Mouse (Mus musculus) midbrain, embryonic 10.5 days (tissue): Measurements from ENCODE around the gene Cyp4v3. TPM values are rescaled to one million over a fixed set of nuclear protein-coding genes. Genes with fewer than 3 reads are reported as not detected.

Experiments
- DNase-seq: peaks from one replicate; pipeline ENCODE4 v3.0.0-alpha.2; 2017; ENCODE audit warnings: low spot score
- H3K27ac ChIP-seq: fragments of 300-500 bp; sonication (generic); replicated peaks from 2 replicates; pipeline ENCODE4 v1.5.1; 2016; ENCODE audit warnings: mild to moderate bottlenecking
- H3K27me3 ChIP-seq: fragments of 300-500 bp; sonication (generic); 2 replicates; pipeline ENCODE4 v1.6.1; 2016; ENCODE audit warnings: low read depth, mild to moderate bottlenecking; ENCODE audit not compliant: poor library complexity, severe bottlenecking
- H3K36me3 ChIP-seq: fragments of 300-500 bp; sonication (generic); 2 replicates; pipeline ENCODE4 v1.6.1; 2016; ENCODE audit warnings: mild to moderate bottlenecking, moderate library complexity
- H3K4me1 ChIP-seq: fragments of 300-500 bp; sonication (generic); 2 replicates; pipeline ENCODE4 v1.6.1; 2016
- H3K4me3 ChIP-seq: fragments of 300-500 bp; sonication (generic); 2 replicates; pipeline ENCODE4 v1.5.1; 2016; ENCODE audit warnings: mild to moderate bottlenecking, moderate library complexity
- H3K9me3 ChIP-seq: fragments of 300-500 bp; sonication (generic); replicated peaks from 2 replicates; pipeline ENCODE4 v1.6.1; 2016; ENCODE audit warnings: mild to moderate bottlenecking
- WGBS: fragments of 180-500 bp; shearing (Covaris S2); methylation state at CpG from one replicate; pipeline ENCODE4 v1.1.7; 2016; 5-methylcytosine and 5-hydroxymethylcytosine counted together
- polyA plus RNA-seq: library from polyadenylated mRNA; unstranded; fragments of >200 nt; fragmentation: Nextera tagmentation; extraction: Ambion mirVana; gene quantifications from 2 replicates; pipeline ENCODE4 v1.2.1, GENCODE M21; 2016

Gene Cyp4v3
- 1.8 and 2.4 TPM in 2 replicates for polyA plus RNA-seq

DNA sequence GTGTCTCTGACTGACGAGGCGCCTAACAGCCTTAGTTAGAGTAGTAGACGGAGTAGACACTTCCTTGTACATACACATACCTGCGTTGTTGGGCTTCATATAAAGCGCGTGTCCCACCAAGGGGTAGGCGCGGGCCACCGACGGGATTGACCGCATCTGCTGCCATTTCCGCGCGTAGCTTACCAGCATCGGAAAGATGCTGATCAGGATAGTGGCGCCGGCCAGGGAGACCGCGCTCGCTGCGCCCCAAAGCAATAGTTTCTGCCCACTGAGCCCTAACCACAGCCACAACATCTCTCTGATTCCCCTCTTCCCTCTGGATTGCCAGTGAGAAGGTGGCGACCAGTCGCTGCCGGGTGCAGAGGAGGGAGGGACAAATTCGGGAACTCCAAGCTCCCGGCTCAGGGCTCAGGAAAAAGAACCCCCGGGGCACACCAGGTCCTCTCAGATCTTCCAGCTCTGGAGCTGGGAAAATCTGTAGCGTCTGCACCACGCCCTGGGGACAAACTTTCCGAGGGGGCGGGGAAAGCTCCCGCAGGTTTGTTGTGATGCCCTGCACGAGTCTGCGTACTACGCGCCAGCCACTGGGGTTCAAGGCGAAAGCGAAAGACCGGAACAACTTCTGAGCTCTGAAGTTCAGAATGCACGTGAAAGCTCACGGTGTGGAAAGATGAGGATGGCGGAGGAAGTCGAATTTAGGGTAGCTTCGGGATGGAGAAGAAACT lies at the start of gene Cyp4v3:
Cyp4v3 (minus strand) TSS at position 532 of the 725 bp plus-strand sequence.
- H3K4me3 ChIP-seq, result peak within 1 kb of the TSS; percentile 71
- no peaks in the 10 kb centered on the region for H3K36me3 ChIP-seq
- H3K9me3 ChIP-seq, result no peaks in the 10 kb centered on the region
- H3K27me3 ChIP-seq, result peaks cover 22% of the 10 kb centered on the region
- peak; percentile 68 for DNase-seq
- H3K27ac ChIP-seq, result peak within 1 kb of the TSS; percentile 81
- WGBS, result under 1% methylated on average over 42 of the region's 44 CpGs
- peaks cover 18% of the 10 kb centered on the region for H3K4me1 ChIP-seq

DNA sequence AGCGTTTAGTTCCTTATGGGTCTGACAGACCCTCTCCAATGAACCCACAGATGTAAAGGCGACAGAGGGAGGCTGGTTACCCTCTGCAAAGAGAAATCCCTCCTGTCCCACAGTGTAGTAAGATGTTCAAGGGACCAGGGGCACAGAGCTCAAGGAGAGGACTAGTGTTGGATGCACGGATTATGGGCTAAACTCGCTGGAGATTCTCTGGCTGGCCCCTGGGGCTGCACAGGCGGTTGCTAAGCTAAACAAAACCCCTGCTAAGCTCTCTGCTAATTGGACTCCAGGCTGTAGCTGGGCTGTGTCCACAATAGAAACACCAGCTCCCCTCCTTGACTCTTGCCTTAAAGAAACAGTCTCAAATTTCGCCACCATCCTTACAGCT lies 48.9 kb upstream of the Cyp4v3 start, which contains the start of gene Fam149a:
Fam149a (minus strand) TSS at position 329 of the 385 bp plus-strand sequence.
- Histone ChIP-seq H3K4me1 (peaks cover 25% of the 10 kb centered on the region), H3K27ac (peak within 1 kb of the TSS; percentile 76), H3K4me3 (peak within 1 kb of the TSS; percentile 58), H3K27me3 (peaks cover 31% of the 10 kb centered on the region), H3K9me3 (no peaks in the 10 kb centered on the region), H3K36me3 (no peaks in the 10 kb centered on the region)
- 3% methylated on average over 6 of the region's 6 CpGs for WGBS
- peak; percentile 62 for DNase-seq

DNA sequence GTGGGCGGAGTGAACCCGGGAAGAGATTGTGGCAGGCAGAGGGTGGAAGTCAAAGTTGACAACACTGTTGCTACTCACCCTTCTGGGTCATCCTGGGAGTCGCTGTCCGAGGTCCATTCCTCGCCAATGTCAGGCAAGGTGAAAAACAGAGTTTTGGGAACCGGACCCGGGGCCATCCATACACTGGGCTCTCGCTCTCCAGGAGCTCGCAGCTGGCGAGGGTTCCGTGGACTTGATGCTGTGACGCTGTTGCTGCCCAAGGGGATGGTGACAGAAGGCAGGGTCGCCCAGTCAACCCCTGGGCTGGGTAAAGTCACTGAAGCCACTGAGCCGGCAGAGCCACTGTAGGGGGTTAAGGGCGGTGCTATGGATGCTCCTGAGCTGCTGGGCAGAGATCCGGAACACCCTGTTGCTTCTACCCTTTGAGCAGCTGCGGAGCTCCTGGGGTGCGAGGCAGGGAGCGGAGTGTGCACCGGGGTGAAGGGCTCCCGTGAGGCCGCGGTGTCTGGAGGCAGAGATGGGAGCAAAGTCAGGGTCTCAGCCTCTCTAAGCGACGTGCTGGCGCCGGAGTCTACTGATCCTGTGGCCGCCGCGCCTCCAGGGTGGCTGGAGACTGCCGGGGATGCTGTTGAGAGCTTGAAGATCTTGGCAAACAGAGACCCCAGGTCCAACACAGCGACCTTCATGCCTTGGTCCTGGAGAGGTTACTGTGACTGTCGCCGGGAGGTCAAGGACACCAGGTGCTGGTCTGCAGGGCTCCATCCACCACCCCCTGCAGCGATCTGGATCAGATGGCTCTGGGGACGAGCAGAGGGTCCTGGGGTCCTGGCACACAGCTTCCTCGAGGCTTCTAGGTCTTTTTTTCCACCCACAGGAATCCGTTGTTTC lies 48.3 kb upstream of the Cyp4v3 start:
- peak; percentile 52 for DNase-seq
- Histone ChIP-seq H3K9me3 (no peaks in the 10 kb centered on the region), H3K27ac (peak overlapping the region; percentile 76), H3K4me3 (peak overlapping the region; percentile 58), H3K4me1 (peaks cover 25% of the 10 kb centered on the region), H3K36me3 (no peaks in the 10 kb centered on the region), H3K27me3 (peaks cover 31% of the 10 kb centered on the region)
- WGBS, result 1% methylated on average over 38 of the region's 38 CpGs

DNA sequence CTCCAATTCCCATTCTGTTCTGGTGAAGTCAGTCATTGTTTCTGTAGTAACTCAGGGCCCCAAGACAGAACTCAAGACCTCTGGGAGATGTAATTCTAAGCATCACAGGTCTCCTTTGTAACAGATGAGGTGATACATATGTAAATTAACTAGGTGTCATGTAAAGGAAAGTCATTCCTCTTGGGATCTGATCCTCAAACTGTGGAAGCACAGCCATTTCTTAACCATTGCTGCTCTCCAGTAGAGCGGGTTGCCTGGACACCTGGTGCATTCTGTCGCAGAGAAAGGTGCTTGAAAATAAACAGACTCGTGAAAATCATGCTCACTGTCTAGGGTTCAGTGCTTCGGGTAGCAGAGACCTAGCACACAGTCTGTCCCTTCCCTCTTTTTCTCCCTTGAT lies 47.6 kb upstream of the Cyp4v3 start:
- Histone ChIP-seq H3K4me1 (peaks cover 25% of the 10 kb centered on the region), H3K9me3 (no peaks in the 10 kb centered on the region), H3K27me3 (peaks cover 31% of the 10 kb centered on the region), H3K4me3 (peak overlapping the region; percentile 58), H3K27ac (no peak overlapping the region), H3K36me3 (no peaks in the 10 kb centered on the region)
- DNase-seq, result no peak
- 8% methylated on average over 4 of the region's 4 CpGs for WGBS

DNA sequence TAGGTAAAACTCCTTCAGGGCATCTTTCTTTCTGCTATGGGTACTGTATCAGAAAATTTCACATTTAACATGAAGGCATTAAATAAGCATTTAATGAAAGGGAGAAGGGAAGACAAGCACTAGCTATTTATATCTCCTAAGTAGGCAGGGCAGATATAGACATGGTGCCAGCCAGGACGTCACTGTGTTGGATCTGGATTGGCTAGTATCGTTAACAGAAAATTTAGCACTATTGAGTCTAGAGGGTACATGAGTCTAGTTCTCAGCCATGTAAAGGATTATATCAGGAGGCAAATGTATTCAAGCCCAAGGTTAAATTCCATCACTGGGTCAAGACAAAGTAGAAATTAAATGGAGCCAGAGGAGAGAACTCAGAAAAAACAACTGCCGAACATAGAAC lies 41.1 kb upstream of the Cyp4v3 start:
- WGBS, result 91% methylated on average over 3 of the region's 3 CpGs
- H3K36me3 ChIP-seq, result no peaks in the 10 kb centered on the region
- DNase-seq, result no peak
- no peak overlapping the region for H3K4me3 ChIP-seq
- H3K27ac ChIP-seq, result no peak overlapping the region
- no peaks in the 10 kb centered on the region for H3K27me3 ChIP-seq
- no peaks in the 10 kb centered on the region for H3K4me1 ChIP-seq
- H3K9me3 ChIP-seq, result no peaks in the 10 kb centered on the region

DNA sequence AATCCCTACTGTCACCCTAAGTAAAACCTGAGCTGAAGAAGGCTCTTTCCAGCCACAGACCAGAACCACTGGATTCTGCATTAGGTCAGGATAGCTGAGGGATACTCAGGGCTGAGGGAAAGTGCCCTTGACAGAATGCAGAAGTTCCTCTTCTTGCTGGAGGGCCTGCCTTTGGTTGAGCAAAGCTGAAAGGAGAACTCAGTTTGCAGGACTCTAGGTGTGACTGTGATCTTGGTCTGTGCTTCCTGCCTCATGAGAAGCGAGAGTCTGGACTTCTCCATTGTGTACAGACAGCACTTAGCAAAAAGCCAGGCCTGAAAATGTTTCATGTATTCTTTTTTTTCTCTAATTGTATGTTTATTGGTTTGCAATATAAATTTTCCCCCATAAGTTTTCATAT lies 34.1 kb upstream of the Cyp4v3 start:
- Histone ChIP-seq H3K27ac (no peak overlapping the region), H3K4me1 (no peaks in the 10 kb centered on the region), H3K9me3 (no peaks in the 10 kb centered on the region), H3K36me3 (no peaks in the 10 kb centered on the region), H3K4me3 (no peak overlapping the region), H3K27me3 (no peaks in the 10 kb centered on the region)
- WGBS, result 89% methylated on average over 1 of the region's 1 CpGs
- DNase-seq, result no peak

DNA sequence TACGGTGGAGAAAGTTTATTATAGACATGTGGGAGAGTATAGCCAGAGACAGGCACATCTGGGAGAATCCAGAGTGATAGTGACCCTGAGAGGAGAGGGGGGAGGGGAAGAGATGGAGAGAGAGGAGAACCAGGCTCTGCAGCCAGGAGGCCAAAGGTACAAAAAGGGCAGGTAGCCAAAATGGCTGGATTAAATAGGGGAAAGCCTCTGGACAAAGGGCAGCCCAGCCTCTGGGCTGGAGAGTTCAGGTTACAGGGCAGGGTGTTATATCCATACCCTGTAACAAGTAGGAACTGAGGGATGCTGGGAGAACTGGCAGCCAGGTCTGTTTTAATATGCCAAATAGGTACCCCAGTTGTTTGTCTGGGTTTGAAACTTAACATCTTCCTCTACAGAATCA lies 30.2 kb upstream of the Cyp4v3 start:
- 89% methylated on average over 1 of the region's 1 CpGs for whole genome bisulfite sequencing
- DNase-seq, result no peak
- Histone ChIP-seq H3K4me1 (peaks cover 7% of the 10 kb centered on the region), H3K9me3 (no peaks in the 10 kb centered on the region), H3K36me3 (no peaks in the 10 kb centered on the region), H3K27me3 (no peaks in the 10 kb centered on the region), H3K4me3 (no peak overlapping the region), H3K27ac (no peak overlapping the region)

DNA sequence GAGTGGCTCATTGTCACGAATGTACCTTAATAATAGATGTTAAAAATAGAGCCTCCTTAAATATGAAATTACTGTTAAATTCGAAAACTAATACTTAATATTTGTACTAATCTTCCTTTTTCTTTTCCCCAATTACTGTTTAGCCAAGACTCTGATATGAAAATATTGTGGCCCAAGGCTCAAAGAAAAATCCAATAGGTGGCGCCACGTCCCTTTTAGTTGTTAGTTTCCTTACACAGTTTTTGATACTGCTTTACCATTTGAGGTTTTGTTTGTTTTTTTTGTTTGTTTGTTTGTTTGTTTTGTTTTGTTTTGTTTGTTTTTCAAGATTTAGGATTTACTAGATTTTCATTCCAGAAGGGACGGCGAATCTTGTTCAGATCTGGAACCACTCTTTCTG lies 29.3 kb upstream of the Cyp4v3 start:
- no peak for DNase-seq
- no peak overlapping the region for H3K27ac ChIP-seq
- peaks cover 14% of the 10 kb centered on the region for H3K4me1 ChIP-seq
- no peaks in the 10 kb centered on the region for H3K27me3 ChIP-seq
- no peak overlapping the region for H3K4me3 ChIP-seq
- no peaks in the 10 kb centered on the region for H3K36me3 ChIP-seq
- no peaks in the 10 kb centered on the region for H3K9me3 ChIP-seq
- 58% methylated on average over 6 of the region's 6 CpGs for WGBS

DNA sequence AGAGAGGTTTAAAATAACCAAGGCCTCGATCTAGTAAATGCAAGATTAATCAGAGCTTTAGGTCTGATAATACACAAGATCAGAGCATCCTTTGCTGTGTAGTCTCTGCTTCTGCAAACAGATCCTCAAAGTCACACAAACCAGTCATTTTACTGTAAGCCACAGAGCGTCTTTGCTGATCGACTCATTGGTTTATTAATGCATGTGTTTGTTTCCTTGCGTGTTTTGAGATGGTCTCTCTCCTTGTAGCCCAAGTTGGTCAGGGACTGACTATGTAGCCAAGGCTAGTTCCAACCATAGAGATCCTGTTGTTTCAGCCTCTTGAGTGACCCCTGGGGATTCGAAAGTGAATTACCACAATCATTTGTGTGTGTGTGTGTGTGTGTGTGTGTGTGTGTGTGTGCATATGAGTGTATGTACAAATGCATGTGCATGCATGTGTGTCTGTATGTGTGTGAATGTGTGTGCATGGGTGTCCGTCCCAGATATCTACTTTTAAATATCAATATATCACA lies 26.1 kb upstream of the Cyp4v3 start:
- WGBS, result 85% methylated on average over 6 of the region's 6 CpGs
- Histone ChIP-seq H3K9me3 (no peaks in the 10 kb centered on the region), H3K36me3 (no peaks in the 10 kb centered on the region), H3K4me1 (peaks cover 14% of the 10 kb centered on the region), H3K4me3 (peak overlapping the region; percentile 76), H3K27ac (no peak overlapping the region; the same call in 1 of the 2 replicates), H3K27me3 (peaks cover 2% of the 10 kb centered on the region; the same call in 1 of the 2 replicates)
- no peak for DNase-seq

DNA sequence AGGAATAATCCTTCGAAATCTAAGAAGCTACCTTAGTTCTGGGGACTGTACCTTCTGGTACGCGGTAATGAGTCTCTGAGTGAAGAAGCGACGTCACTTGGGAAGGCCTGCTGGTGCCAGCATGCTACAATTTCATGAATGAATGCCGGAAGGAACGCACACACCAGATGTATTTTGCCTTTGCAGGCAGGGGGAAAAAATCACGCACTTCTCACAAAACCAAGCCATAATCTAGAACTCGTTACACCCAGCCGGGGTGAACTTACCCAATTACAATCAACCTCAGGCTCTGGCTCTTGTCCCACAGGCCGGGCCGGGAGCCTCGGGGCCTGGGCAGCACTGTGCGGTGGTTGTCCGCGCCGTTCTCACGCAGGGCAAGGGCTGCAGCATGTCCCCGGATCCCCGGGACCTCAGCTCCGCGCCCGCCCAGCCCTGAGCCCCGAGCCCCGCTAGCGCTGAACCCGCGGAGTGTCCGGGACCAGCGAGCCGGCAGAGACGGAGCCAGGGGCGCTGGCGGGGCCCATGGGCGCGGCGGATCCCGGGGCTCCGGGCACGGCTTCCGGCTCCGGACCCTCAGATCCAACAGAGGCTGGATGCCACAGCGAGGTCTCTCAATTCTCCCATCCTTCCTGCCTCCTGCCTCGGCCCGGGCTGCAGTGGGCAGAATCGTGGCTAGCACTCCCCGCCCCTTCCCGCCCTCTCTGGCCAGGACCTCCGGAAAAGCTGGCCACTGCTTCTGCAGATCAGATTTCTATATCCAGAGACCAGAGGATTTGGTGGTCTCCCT lies 25.3 kb upstream of the Cyp4v3 start:
- H3K9me3 ChIP-seq, result no peaks in the 10 kb centered on the region
- peak; percentile 69 for DNase-seq
- peak overlapping the region; percentile 76 for H3K4me3 ChIP-seq
- peaks cover 2% of the 10 kb centered on the region; the same call in 1 of the 2 replicates for H3K27me3 ChIP-seq
- peaks cover 14% of the 10 kb centered on the region for H3K4me1 ChIP-seq
- peak overlapping the region; percentile 90 for H3K27ac ChIP-seq
- 5% methylated on average over 49 of the region's 49 CpGs for WGBS
- H3K36me3 ChIP-seq, result no peaks in the 10 kb centered on the region

DNA sequence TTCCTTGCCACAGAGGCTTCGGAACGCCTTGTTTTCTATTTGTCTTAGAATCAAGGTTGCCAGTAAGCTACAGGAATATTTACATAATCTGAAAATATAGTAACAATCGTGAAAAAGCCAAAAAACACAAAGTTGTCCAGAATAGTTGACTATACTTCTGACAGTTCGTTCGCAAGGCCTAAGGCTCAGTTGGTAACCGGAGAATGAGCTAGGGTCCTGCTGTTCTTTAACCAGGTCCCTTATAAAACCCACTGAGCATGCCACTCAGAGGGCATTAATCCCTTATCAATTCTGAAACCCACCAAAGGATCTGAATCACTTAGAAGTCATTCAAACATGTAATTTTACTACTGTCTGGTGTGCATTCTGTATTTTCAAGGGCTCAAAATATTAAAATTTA lies 22.8 kb upstream of the Cyp4v3 start:
- no peak overlapping the region for H3K4me3 ChIP-seq
- peaks cover 2% of the 10 kb centered on the region; the same call in 1 of the 2 replicates for H3K27me3 ChIP-seq
- DNase-seq, result no peak
- WGBS, result 82% methylated on average over 6 of the region's 6 CpGs
- H3K4me1 ChIP-seq, result peaks cover 14% of the 10 kb centered on the region
- H3K27ac ChIP-seq, result no peak overlapping the region
- H3K9me3 ChIP-seq, result no peaks in the 10 kb centered on the region
- peaks cover 10% of the 10 kb centered on the region; the same call in 1 of the 2 replicates for H3K36me3 ChIP-seq

DNA sequence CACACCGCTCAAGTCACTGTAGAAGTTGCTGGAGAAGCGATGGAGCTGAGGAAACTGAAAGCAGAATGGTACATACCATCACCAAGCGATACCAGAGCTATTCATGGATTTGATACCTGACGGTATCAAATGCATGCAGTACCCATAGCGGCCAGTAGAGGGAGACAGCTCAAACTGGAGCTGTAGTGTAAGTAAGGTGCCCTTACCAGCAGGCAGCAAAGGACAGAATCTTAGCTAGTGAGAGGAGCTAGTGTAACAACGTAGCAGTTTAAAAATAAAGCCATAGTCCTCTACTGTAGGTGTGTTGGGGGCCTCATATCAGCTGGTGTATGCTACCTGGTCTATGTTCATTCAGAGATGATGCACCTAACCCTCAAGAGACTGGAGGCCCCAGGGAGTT lies 12.0 kb upstream of the Cyp4v3 start:
- peak; percentile 76 for DNase-seq
- peaks cover 11% of the 10 kb centered on the region; the same call in 1 of the 2 replicates for H3K4me1 ChIP-seq
- no peak overlapping the region for H3K4me3 ChIP-seq
- H3K36me3 ChIP-seq, result peaks cover 2% of the 10 kb centered on the region; the same call in 1 of the 2 replicates
- no peaks in the 10 kb centered on the region for H3K27me3 ChIP-seq
- 23% methylated on average over 6 of the region's 6 CpGs for WGBS
- H3K27ac ChIP-seq, result no peak overlapping the region
- H3K9me3 ChIP-seq, result no peaks in the 10 kb centered on the region
